Mouse (Mus musculus) CH12.LX (cell line): ENCODE data around the gene Syn1. TPM values are rescaled to one million over a fixed set of nuclear protein-coding genes. Genes with fewer than 3 reads are reported as not detected.

Experiments
- DNase-seq: peaks from one replicate; pipeline ENCODE4 v3.0.0-alpha.2; 2013; ENCODE audit errors: extremely low read depth
- H3K27ac ChIP-seq: 2 replicates; pipeline ENCODE4 v1.5.1; 2012; ENCODE audit warnings: low read depth, mild to moderate bottlenecking, control low read depth, moderate library complexity; ENCODE audit not compliant: insufficient read depth
- H3K27me3 ChIP-seq: replicated peaks from 2 replicates; pipeline ENCODE3; 2012; ENCODE audit warnings: inconsistent platforms
- H3K36me3 ChIP-seq, 2 experiments: replicated peaks in 1 of 2; 2 replicates each; pipeline versions ENCODE3 to v1.6.1; 2012; ENCODE audit warnings: inconsistent platforms in 1 of 2, low read length in 1 of 2, mild to moderate bottlenecking in 1 of 2, mixed read lengths in 1 of 2, moderate library complexity in 1 of 2; ENCODE audit not compliant: control insufficient read depth in 1 of 2, insufficient read depth in 1 of 2
- H3K4me1 ChIP-seq, 2 experiments: 2 replicates each; pipeline ENCODE4 v1.6.1; 2012; ENCODE audit warnings: inconsistent platforms in 1 of 2, moderate library complexity in 1 of 2; ENCODE audit not compliant: insufficient read depth in 2 of 2, control insufficient read depth in 1 of 2
- H3K4me2 ChIP-seq: 2 replicates; pipeline ENCODE4 v1.6.1; 2012; ENCODE audit warnings: low read depth, mild to moderate bottlenecking, control low read depth; ENCODE audit not compliant: poor library complexity, insufficient read depth, severe bottlenecking
- H3K4me3 ChIP-seq, 3 experiments: fragments of 150-350 bp in 1 of 3; sonication (generic) in 1 of 3; replicated peaks in 1 of 3; 2 replicates each; pipeline versions ENCODE3 to v1.5.1; 2011 to 2012; ENCODE audit warnings: low read depth in 2 of 3, low read length in 2 of 3, mild to moderate bottlenecking in 2 of 3, moderate library complexity in 2 of 3, control low read depth in 1 of 3, improper control_type of control experiment in 1 of 3, inconsistent platforms in 1 of 3, mixed read lengths in 1 of 3; ENCODE audit not compliant: poor library complexity in 1 of 3
- H3K79me2 ChIP-seq: replicated peaks from 2 replicates; pipeline ENCODE4 v1.6.1; 2012; ENCODE audit warnings: mild to moderate bottlenecking, moderate library complexity; ENCODE audit not compliant: control insufficient read depth, poor library complexity, insufficient read depth, severe bottlenecking; ENCODE audit errors: extremely low read depth
- H3K9ac ChIP-seq: 2 replicates; pipeline ENCODE4 v1.6.1; 2012; ENCODE audit warnings: low read depth, mild to moderate bottlenecking, control low read depth, moderate library complexity; ENCODE audit not compliant: insufficient read depth
- H3K9me3 ChIP-seq: replicated peaks from 2 replicates; pipeline ENCODE3; 2012; ENCODE audit warnings: low read length, inconsistent platforms, mixed read lengths
- CHD1 ChIP-seq: IDR thresholded peaks from 2 replicates; pipeline ENCODE4 v1.6.1; 2012; ENCODE audit warnings: low read depth, low read length, improper control_type of control experiment, inconsistent platforms
- CTCF ChIP-seq, 2 experiments: IDR thresholded peaks in 1 of 2; conservative IDR thresholded peaks in 1 of 2; 2 replicates each; pipeline ENCODE4 v1.5.1; 2011 to 2012; ENCODE audit warnings: low read depth in 2 of 2, low read length in 2 of 2, improper control_type of control experiment in 1 of 2, inconsistent platforms in 1 of 2, mild to moderate bottlenecking in 1 of 2, moderate library complexity in 1 of 2
- ELF1 ChIP-seq: IDR thresholded peaks from 2 replicates; pipeline ENCODE4 v1.6.1; 2014; ENCODE audit warnings: low read depth, mild to moderate bottlenecking, inconsistent platforms, low read length, improper control_type of control experiment
- EP300 ChIP-seq: IDR thresholded peaks from 2 replicates; pipeline ENCODE4 v1.6.1; 2011; ENCODE audit warnings: low read length, improper control_type of control experiment
- ETS1 ChIP-seq: conservative IDR thresholded peaks from 2 replicates; pipeline ENCODE4 v1.6.1; 2012; ENCODE audit warnings: low read depth, mild to moderate bottlenecking, inconsistent platforms, low read length, improper control_type of control experiment, moderate library complexity
- HCFC1 ChIP-seq: IDR thresholded peaks from 2 replicates; pipeline ENCODE4 v1.6.1; 2012; ENCODE audit warnings: low read depth, mild to moderate bottlenecking, inconsistent platforms, low read length, improper control_type of control experiment
- IRF4 ChIP-seq: IDR thresholded peaks from 2 replicates; pipeline ENCODE4 v1.6.1; 2014; ENCODE audit warnings: low read depth, mild to moderate bottlenecking, inconsistent platforms, low read length, improper control_type of control experiment
- MAX ChIP-seq: IDR thresholded peaks from 2 replicates; pipeline ENCODE4 v1.6.1; 2011; ENCODE audit warnings: low read length, improper control_type of control experiment
- MAZ ChIP-seq: IDR thresholded peaks from 2 replicates; pipeline ENCODE4 v1.6.1; 2012; ENCODE audit warnings: low read depth, mild to moderate bottlenecking, inconsistent platforms, low read length, improper control_type of control experiment, moderate library complexity
- MEF2A ChIP-seq: IDR thresholded peaks from 2 replicates; pipeline ENCODE4 v1.6.1; 2014; ENCODE audit warnings: low read depth, mild to moderate bottlenecking, inconsistent platforms, low read length, improper control_type of control experiment, borderline replicate concordance
- MYC ChIP-seq: IDR thresholded peaks from 2 replicates; pipeline ENCODE4 v1.6.1; 2011; ENCODE audit warnings: low read depth, mild to moderate bottlenecking, improper control_type of control experiment, low read length
- NELFE ChIP-seq: IDR thresholded peaks from 2 replicates; pipeline ENCODE4 v1.6.1; 2011; ENCODE audit warnings: low read depth, low read length, improper control_type of control experiment
- NRF1 ChIP-seq: IDR thresholded peaks from 2 replicates; pipeline ENCODE4 v1.6.1; 2014; ENCODE audit warnings: low read depth, mild to moderate bottlenecking, inconsistent platforms, low read length, improper control_type of control experiment, moderate library complexity
- PAX5 ChIP-seq: IDR thresholded peaks from 2 replicates; pipeline ENCODE4 v1.6.1; 2012; ENCODE audit warnings: low read length, inconsistent platforms, mixed read lengths
- POLR2A ChIP-seq: IDR thresholded peaks from 2 replicates; pipeline ENCODE4 v1.6.1; 2011; ENCODE audit warnings: low read depth, mild to moderate bottlenecking, improper control_type of control experiment, low read length
- POLR2AphosphoS2 ChIP-seq: IDR thresholded peaks from 2 replicates; pipeline ENCODE4 v1.6.1; 2011; ENCODE audit warnings: low read depth, low read length, improper control_type of control experiment
- RAD21 ChIP-seq: IDR thresholded peaks from 2 replicates; pipeline ENCODE4 v1.6.1; 2011; ENCODE audit warnings: low read depth, mild to moderate bottlenecking, low read length, improper control_type of control experiment, moderate library complexity
- SIN3A ChIP-seq: IDR thresholded peaks from 2 replicates; pipeline ENCODE4 v1.6.1; 2012; ENCODE audit warnings: low read length, improper control_type of control experiment, inconsistent platforms
- SMC3 ChIP-seq: IDR thresholded peaks from 2 replicates; pipeline ENCODE4 v1.6.1; 2011; ENCODE audit warnings: low read depth, low read length, improper control_type of control experiment
- TBP ChIP-seq: conservative IDR thresholded peaks from 2 replicates; pipeline ENCODE4 v1.6.1; 2011; ENCODE audit warnings: low read depth, low read length, improper control_type of control experiment
- TCF12 ChIP-seq: IDR thresholded peaks from 2 replicates; pipeline ENCODE4 v1.6.1; 2014; ENCODE audit warnings: low read depth, mild to moderate bottlenecking, inconsistent platforms, low read length, improper control_type of control experiment
- ZC3H11A ChIP-seq: IDR thresholded peaks from 2 replicates; pipeline ENCODE4 v1.6.1; 2012; ENCODE audit warnings: low read depth, mild to moderate bottlenecking, inconsistent platforms, low read length, improper control_type of control experiment
- ZKSCAN1 ChIP-seq: IDR thresholded peaks from 2 replicates; pipeline ENCODE4 v1.6.1; 2012; ENCODE audit warnings: low read depth, inconsistent platforms, low read length, improper control_type of control experiment, borderline replicate concordance
- ZMIZ1 ChIP-seq: IDR thresholded peaks from 2 replicates; pipeline ENCODE4 v1.6.1; 2012; ENCODE audit warnings: low read depth, mild to moderate bottlenecking, inconsistent platforms, low read length, improper control_type of control experiment
- ZNF384 ChIP-seq: IDR thresholded peaks from 2 replicates; pipeline ENCODE4 v1.6.1; 2012; ENCODE audit warnings: low read depth, low read length, improper control_type of control experiment, inconsistent platforms
- dilution Hi-C: fragments of 300-500 bp; cut with MboI; formaldehyde crosslinking; loops from 2 replicates; pipeline ENCODE4 v1.14.3; 2020; ENCODE audit warnings: low sequenced_read_pairs; ENCODE audit not compliant: extremely low pct_unique_long_range_greater_than_20kb, extremely low pct_ligation_motif_present
- in situ Hi-C: fragments of 300-500 bp; cut with MboI; formaldehyde crosslinking; loops from 3 replicates; pipeline ENCODE4 v1.14.3; 2019; ENCODE audit warnings: low sequenced_read_pairs, low pct_ligation_motif_present, low pct_unique_long_range_greater_than_20kb, mixed read lengths
- polyA plus RNA-seq: library from polyadenylated mRNA; unstranded; fragments of >175 nt; gene quantifications from 2 replicates; pipeline ENCODE4 v1.2.1, GENCODE M21; 2012; ENCODE audit warnings: low read depth; ENCODE audit not compliant: insufficient read length
- total RNA-seq, 2 experiments: library from RNA; depleted of rRNA; stranded (reverse); fragments of 300-350 nt in 1 of 2; fragments of >200 nt in 1 of 2; gene quantifications; 2 replicates each; pipeline ENCODE4 v1.2.3; 2012 to 2014

The Syn1 gene
- total and polyA plus RNA-seq, 3 experiments, result 0.08 to 0.51 (median 0.38) TPM

- TF ChIP-seq ZMIZ1 (no peak), MAZ (no peak), CHD1 (no peak), PAX5 (no peak), CTCF (conservative IDR thresholded peaks at IDR 0.05 in 1 of 2, IDR thresholded peaks at IDR 0.05 in 1 of 2; ENCODE audit: low read depth in 2 of 2, low read length in 2 of 2) (no peak), ETS1 (peak; percentile 70), ZNF384 (peak; percentile 38), ELF1 (0 out of 2 replicates have a peak, but pooled peaks have one; percentile 13), HCFC1 (no peak), NRF1 (no peak), POLR2A (no peak), ZC3H11A (no peak), NELFE (0 out of 2 replicates have a peak, but pooled peaks have one; percentile 17), RAD21 (no peak), SIN3A (no peak), ZKSCAN1 (no peak), SMC3 (no peak), MYC (peak; percentile 64; the same call in 1 of the 2 replicates), IRF4 (peak; percentile 93), MAX (0 out of 2 replicates have a peak, but pooled peaks have one; percentile 13), POLR2AphosphoS2 (no peak), TBP (no peak)
Observed at GRCm38 (mm10) chrX:20931963-20932362, 11.2 kb upstream of the Syn1 start (continued).

DNA sequence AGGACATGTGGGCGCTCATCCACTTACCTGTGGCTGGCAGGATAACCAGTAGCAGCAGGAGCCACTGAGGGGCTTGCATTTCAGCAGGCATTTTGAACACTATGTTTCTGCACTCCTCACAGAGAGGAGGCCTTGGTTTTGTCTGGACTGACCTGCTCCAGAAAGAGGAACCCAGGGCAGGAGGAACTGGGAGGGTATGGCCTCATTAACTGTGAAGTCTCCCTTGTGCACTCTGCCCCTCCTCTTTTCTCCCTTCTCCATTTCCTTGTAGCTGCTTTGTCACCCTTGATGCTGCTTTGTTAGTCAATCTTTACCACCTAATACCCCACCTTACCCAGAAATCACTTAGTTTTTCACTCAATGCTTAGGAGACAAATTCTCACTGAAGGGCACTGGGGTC lies 10.6 kb upstream of the Syn1 start, which contains the start of gene Cfp:
Gene Cfp (minus strand): TSS at position 192 of the 400 bp plus-strand sequence.
- Histone ChIP-seq H3K4me2 (peak within 1 kb of the TSS; percentile 44), H3K27me3 (no peaks in the 10 kb centered on the region), H3K36me3 (peaks cover 26 to 41% of the 10 kb centered on the region in 2 experiments), H3K27ac (peak within 1 kb of the TSS; percentile 71), H3K4me3 (peak within 1 kb of the TSS in 2 of 3 experiments; percentile 30 to 63), H3K79me2 (no peaks in the 10 kb centered on the region), H3K9me3 (no peaks in the 10 kb centered on the region), H3K4me1 (peaks cover 5 to 31% of the 10 kb centered on the region in 2 experiments), H3K9ac (no peak within 1 kb of the TSS; the same call in 1 of the 2 replicates)
- in situ Hi-C loops, result loop anchor here (25.0 kb wide), 1 partner anchor 269 kb away; the partner anchor contains the start of gene Uba1
- TF ChIP-seq ETS1, result no peak
- TF ChIP-seq EP300, result peak; percentile 41; the same call in 1 of the 2 replicates
- no peak for TF ChIP-seq MEF2A
- peak; percentile 56 for TF ChIP-seq IRF4
- TF ChIP-seq TCF12, result no peak
- 0 out of 2 replicates have a peak, but pooled peaks have one; percentile 17 for TF ChIP-seq POLR2A
- dilution Hi-C loops, result no loop called here
- DNase-seq, result peak; percentile 62
